Comparison of ENCODE assay signal across 9 mouse cellular contexts in genomic region chr11:95857716-95858527, GRCm38 (mm10). TPM values are rescaled to one million over a fixed set of nuclear protein-coding genes. Genes with fewer than 3 reads are reported as not detected.
DNase-seq lines count a peak whose midpoint lies in the region; ATAC-seq and TF ChIP-seq lines count a peak whose summit lies in the region.
"Had no signal": no experiment of that assay in that cellular context is flagged by ENCODE, and none has a peak within 500 bp of the region (broad histone marks: within the 10 kb centered on the region; RNA-seq: fewer than 3 reads in every experiment).

No protein-coding gene starts in this region.

- H3K79me2 ChIP-seq in heart, adult 2 months (replicated peaks; ENCODE audit: control insufficient read depth, insufficient read depth, low read length): no peaks in the 10 kb centered on the region

- no peaks in the 10 kb centered on the region for H3K27me3 ChIP-seq in heart, adult 2 months (ENCODE audit: control insufficient read depth, insufficient read depth, low read length)
- no peaks in the 10 kb centered on the region for H3K27me3 ChIP-seq in testis, adult 2 months (ENCODE audit: control insufficient read depth, insufficient read depth, low read length)
- no peaks in the 10 kb centered on the region for H3K27me3 ChIP-seq in limb, embryonic 12.5 days

- ATAC-seq in limb, embryonic 12.5 days (ENCODE audit: insufficient number of reproducible peaks, insufficient read depth, low FRiP score, low TSS enrichment, low read depth): no peak

- peaks cover 2% of the 10 kb centered on the region; the same call in 1 of the 2 replicates for H3K36me3 ChIP-seq in heart, adult 2 months (ENCODE audit: control insufficient read depth, insufficient read depth, low read length)
- H3K36me3 ChIP-seq in testis, adult 2 months (ENCODE audit: control insufficient read depth, insufficient read depth, low read length): no peaks in the 10 kb centered on the region
- H3K36me3 ChIP-seq in limb, embryonic 12.5 days: no peaks in the 10 kb centered on the region

- no peaks in the 10 kb centered on the region for H3K9me3 ChIP-seq in limb, embryonic 12.5 days

- intact Hi-C loops in heart, adult 2 months (cut with DNase I): loop anchor here (5.0 kb wide), 1 partner anchor 171 kb away; no protein-coding TSS in a partner anchor

- TF ChIP-seq EP300 in heart, adult 2 months (IDR thresholded peaks at IDR 0.05; ENCODE audit: insufficient read depth, low read depth, low read length): no peak

- peak overlapping the region; percentile 82 for H3K27ac ChIP-seq in heart, adult 2 months
- peak overlapping the region; percentile 80 for H3K27ac ChIP-seq in testis, adult 2 months (ENCODE audit: control insufficient read depth, insufficient read depth, low read depth, low read length)
- peak overlapping the region; percentile 95 for H3K27ac ChIP-seq in limb, embryonic 12.5 days

- peak overlapping the region; percentile 80 for H3K9ac ChIP-seq in heart, adult 2 months (ENCODE audit: low read depth, low read length)
- H3K9ac ChIP-seq in limb, embryonic 12.5 days (replicated peaks): peak overlapping the region; percentile 60

- H3K4me1 ChIP-seq in heart, adult 2 months (ENCODE audit: control insufficient read depth, insufficient read depth, low read length): peaks cover 2% of the 10 kb centered on the region
- peaks cover 6% of the 10 kb centered on the region for H3K4me1 ChIP-seq in testis, adult 2 months (ENCODE audit: control insufficient read depth, insufficient read depth, low read length)
- peaks cover 15% of the 10 kb centered on the region for H3K4me1 ChIP-seq in limb, embryonic 12.5 days (replicated peaks)

- H3K4me3 ChIP-seq in heart, adult 2 months: peak overlapping the region; percentile 86
- H3K4me3 ChIP-seq in testis, adult 2 months (ENCODE audit: control insufficient read depth, low read depth, low read length): peak overlapping the region; percentile 98
- H3K4me3 ChIP-seq in limb, embryonic 12.5 days (replicated peaks): peak overlapping the region; percentile 71

- peak overlapping the region; percentile 75 for H3K4me2 ChIP-seq in limb, embryonic 12.5 days

- TF ChIP-seq CTCF in heart, adult 2 months (IDR thresholded peaks at IDR 0.05): no peak
- no peak for TF ChIP-seq CTCF in testis, adult 2 months (IDR thresholded peaks at IDR 0.05; ENCODE audit: control insufficient read depth, insufficient read depth, insufficient replicate concordance, low read depth, low read length)

- WGBS in heart, adult 2 months: 23% methylated on average over 21 of the region's 21 CpGs
- 23% methylated on average over 21 of the region's 21 CpGs for WGBS in limb, embryonic 12.5 days

- TF ChIP-seq POLR2A in heart, adult 2 months (IDR thresholded peaks at IDR 0.05; ENCODE audit: insufficient read depth, low read depth, low read length): no peak
- no peak for TF ChIP-seq POLR2A in testis, adult 2 months (IDR thresholded peaks at IDR 0.05; ENCODE audit: control insufficient read depth, low read depth, low read length)

- no peak for DNase-seq in heart, adult 2 months
- DNase-seq in heart, adult 8-10 months (ENCODE audit: low spot score): no peak
- DNase-seq in testis, postnatal 10 days (ENCODE audit: low spot score): no peak
- DNase-seq in retina, postnatal 7 days (ENCODE audit: low read depth, low spot score): peak; percentile 33
- no peak for DNase-seq in right cerebral cortex, postnatal 14 days
- no peak for DNase-seq in kidney, postnatal 10 days

RNA-seq across cellular contexts. Expression of gene Abi3, which starts 15.6 kb away (rescaled TPM):
- total RNA-seq in heart, adult 2 months (2021): 10 to 100 TPM in 1 of 2 experiments, 1 to 10 TPM in 1; 7.9 to 11.4 TPM
- 16.3 and 23.2 TPM in 2 replicates for polyA plus RNA-seq in heart, adult 2 months (2012; rRNA removed)
- 10 to 100 TPM in 1 of 4 experiments, 1 to 10 TPM in 3; 7.3 to 10.8 (median 8.8) TPM for total RNA-seq in heart, adult 8-10 months (2022)
- polyA plus RNA-seq in testis, adult 2 months (2012; rRNA removed): 0.58 and 0.93 TPM in 2 replicates
- polyA plus RNA-seq in limb, embryonic 12.5 days (2016; fragmentation: Nextera tagmentation; extraction: Ambion mirVana): 3.8 and 4.5 TPM in 2 replicates

RNA-seq across cellular contexts. Expression of gene Gngt2, which starts 20.9 kb away (rescaled TPM):
- 10 to 100 TPM; 19.0 to 24.4 TPM for total RNA-seq in heart, adult 2 months (2021)
- polyA plus RNA-seq in heart, adult 2 months (2012; rRNA removed): 10.2 and 12.4 TPM in 2 replicates
- 10 to 100 TPM; 11.6 to 19.0 (median 15.7) TPM for total RNA-seq in heart, adult 8-10 months (2022)
- 0.41 and 0.49 TPM in 2 replicates for polyA plus RNA-seq in testis, adult 2 months (2012; rRNA removed)
- polyA plus RNA-seq in limb, embryonic 12.5 days (2016; fragmentation: Nextera tagmentation; extraction: Ambion mirVana): 10.1 and 10.2 TPM in 2 replicates

RNA-seq across cellular contexts. Expression of gene Phospho1, which starts 33.6 kb away (rescaled TPM):
- total RNA-seq in heart, adult 2 months (2021): 100 to 1,000 TPM; 181 to 206 TPM
- polyA plus RNA-seq in heart, adult 2 months (2012; rRNA removed): 193 and 244 TPM in 2 replicates
- total RNA-seq in heart, adult 8-10 months (2022): 100 to 1,000 TPM; 171 to 185 (median 175) TPM
- 371 and 441 TPM in 2 replicates for polyA plus RNA-seq in testis, adult 2 months (2012; rRNA removed)
- polyA plus RNA-seq in limb, embryonic 12.5 days (2016; fragmentation: Nextera tagmentation; extraction: Ambion mirVana): not detected in 2 replicates

RNA-seq across cellular contexts. Expression of gene B4galnt2, which starts 56.8 kb away (rescaled TPM):
- not detected for total RNA-seq in heart, adult 2 months (2021)
- 0.06 TPM in 1 of 2 replicates, not detected in the other for polyA plus RNA-seq in heart, adult 2 months (2012; rRNA removed)
- total RNA-seq in heart, adult 8-10 months (2022): not detected
- 0.35 and 0.77 TPM in 2 replicates for polyA plus RNA-seq in testis, adult 2 months (2012; rRNA removed)
- not detected in 2 replicates for polyA plus RNA-seq in limb, embryonic 12.5 days (2016; fragmentation: Nextera tagmentation; extraction: Ambion mirVana)
- total RNA-seq: layer of hippocampus, postnatal 36 days had no signal

Comparison
In these comparisons a context has a peak if more than half of its experiments do, and no peak if none do; other contexts are left out.
1. RNA of gene Phospho1, which starts 33.6 kb away (polyA plus RNA-seq): 371 to 441 TPM in testis, adult 2 months and 193 to 244 TPM in heart, adult 2 months; not detected in limb, embryonic 12.5 days; every median in the first group is over 100 times any median in the second.
2. Peak in every context shown above with its lines, with median percentiles within 50 percentile points of each other: H3K27ac ChIP-seq and H3K4me3 ChIP-seq.